Mouse (Mus musculus) cortical plate, adult 2 months (tissue): Measurements from ENCODE around the gene Gm9837.

Source experiments
- CTCF ChIP-seq: fragments of 200-500 bp; IDR thresholded peaks from 2 replicates; pipeline ENCODE4 v1.5.1; 2011; ENCODE audit warnings: mild to moderate bottlenecking, control low read depth, low read length; ENCODE audit not compliant: insufficient read depth; ENCODE audit errors: extremely low read depth
- POLR2A ChIP-seq: fragments of 200-500 bp; IDR thresholded peaks from 2 replicates; pipeline ENCODE4 v1.6.1; 2011; ENCODE audit warnings: mild to moderate bottlenecking, low read length, control low read depth; ENCODE audit not compliant: insufficient read depth; ENCODE audit errors: extremely low read depth

DNA sequence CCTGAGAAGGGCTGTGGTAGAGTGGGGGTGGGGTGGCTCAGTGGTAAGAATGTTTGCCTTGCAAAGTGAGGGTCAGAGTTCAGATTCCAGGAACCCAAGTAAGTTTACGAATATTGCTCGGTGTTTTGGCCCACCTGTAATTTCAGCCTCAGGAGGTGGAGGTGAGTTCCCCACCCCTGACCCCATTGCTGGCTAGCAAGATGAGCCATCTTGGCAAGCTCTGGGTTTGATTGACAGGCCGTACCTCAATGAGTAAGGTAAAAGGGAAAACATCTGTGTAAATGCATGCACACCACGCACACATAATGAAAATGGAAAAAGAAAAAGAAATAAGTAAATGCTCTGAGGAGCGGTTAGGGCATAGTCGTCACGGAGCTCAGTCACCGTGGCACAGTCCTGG is 34.1 kb upstream of the Gm9837 start:
- TF ChIP-seq CTCF, result no peak
- no peak for TF ChIP-seq POLR2A
